21 mouse cellular contexts compared by ENCODE assay signal in genomic region chr2:117668137-117668536, GRCm38 (mm10).
A peak's percentile ranks its signal among the peaks of the same experiment; 100 is the strongest.
DNase-seq lines count a peak whose midpoint lies in the region; ATAC-seq lines count a peak whose summit lies in the region.
"Had no signal": no experiment of that assay in that cellular context is flagged by ENCODE, and none has a peak within 500 bp of the region (broad histone marks: within the 10 kb centered on the region; RNA-seq: fewer than 3 reads in every experiment).

No protein-coding gene starts in this region.

- no peaks in the 10 kb centered on the region for H3K27me3 ChIP-seq in midbrain, embryonic 11.5 days (ENCODE audit: control insufficient read depth, insufficient read depth, low read length)
- no peaks in the 10 kb centered on the region for H3K27me3 ChIP-seq in midbrain, embryonic 14.5 days (ENCODE audit: control insufficient read depth, insufficient read depth, low read length)
- H3K27me3 ChIP-seq: embryonic facial prominence, embryonic 13.5 days; limb, embryonic 15.5 days; liver, embryonic 15.5 days; midbrain, embryonic 12.5 days; neural tube, embryonic 13.5 days had no signal

- H3K4me3 ChIP-seq in midbrain, embryonic 11.5 days (ENCODE audit: low read depth, low read length), result no peak overlapping the region
- H3K4me3 ChIP-seq in midbrain, embryonic 14.5 days (replicated peaks; ENCODE audit: low read depth, low read length), result no peak overlapping the region
- H3K4me3 ChIP-seq: embryonic facial prominence, embryonic 13.5 days; forebrain, embryonic 10.5 days; layer of hippocampus, adult 2 months; limb, embryonic 15.5 days; liver, embryonic 15.5 days; midbrain, embryonic 12.5 days; neural tube, embryonic 13.5 days had no signal

- no peak overlapping the region for H3K9ac ChIP-seq in midbrain, embryonic 11.5 days (ENCODE audit: low read length)
- H3K9ac ChIP-seq in midbrain, embryonic 14.5 days (replicated peaks; ENCODE audit: low read length), result no peak overlapping the region
- H3K9ac ChIP-seq: embryonic facial prominence, embryonic 13.5 days; hindbrain, embryonic 14.5 days; limb, embryonic 15.5 days; liver, embryonic 15.5 days; midbrain, embryonic 12.5 days; neural tube, embryonic 13.5 days had no signal

- H3K4me2 ChIP-seq in midbrain, embryonic 11.5 days, result no peak overlapping the region
- H3K4me2 ChIP-seq in midbrain, embryonic 14.5 days (ENCODE audit: low read length), result no peak overlapping the region
- H3K4me2 ChIP-seq: embryonic facial prominence, embryonic 13.5 days; hindbrain, embryonic 14.5 days; limb, embryonic 15.5 days; liver, embryonic 15.5 days; midbrain, embryonic 12.5 days; neural tube, embryonic 13.5 days had no signal

- peak; percentile 4 for DNase-seq in midbrain, embryonic 11.5 days (ENCODE audit: low spot score, missing footprints)
- no peak for DNase-seq in midbrain, embryonic 14.5 days
- DNase-seq in adipocyte (ENCODE audit: low spot score), result peak; percentile 19
- peak; percentile 41 to 58 for DNase-seq in heart, adult 9 months (ENCODE audit: low spot score in 2 of 2)
- no peak for DNase-seq in spleen, postnatal 4 days (ENCODE audit: low spot score in 2 of 2)
- no peak for DNase-seq in adrenal gland, postnatal 25 days
- DNase-seq in lung, postnatal 25 days (ENCODE audit: low spot score), result no peak
- DNase-seq: cerebellum, postnatal 10 days; kidney, adult 8-10 months; kidney, postnatal 14 days; spleen, adult 18-20 months; thymus, postnatal 4 days had no signal

- H3K9me3 ChIP-seq in midbrain, embryonic 11.5 days (ENCODE audit: control insufficient read depth, low read length), result no peaks in the 10 kb centered on the region
- no peaks in the 10 kb centered on the region for H3K9me3 ChIP-seq in midbrain, embryonic 14.5 days (ENCODE audit: control insufficient read depth, low read length)
- H3K9me3 ChIP-seq: embryonic facial prominence, embryonic 13.5 days; forebrain, embryonic 10.5 days; limb, embryonic 15.5 days; liver, embryonic 15.5 days; midbrain, embryonic 12.5 days; neural tube, embryonic 13.5 days had no signal

- no peaks in the 10 kb centered on the region for H3K36me3 ChIP-seq in midbrain, embryonic 11.5 days (ENCODE audit: control insufficient read depth, insufficient read depth, low read length)
- H3K36me3 ChIP-seq in midbrain, embryonic 14.5 days (ENCODE audit: control insufficient read depth, insufficient read depth, low read length), result no peaks in the 10 kb centered on the region
- H3K36me3 ChIP-seq: embryonic facial prominence, embryonic 13.5 days; forebrain, embryonic 10.5 days; G1E; limb, embryonic 15.5 days; liver, embryonic 15.5 days; midbrain, embryonic 12.5 days; neural tube, embryonic 13.5 days had no signal

- no peak for ATAC-seq in midbrain, embryonic 11.5 days (ENCODE audit: low FRiP score)
- ATAC-seq in midbrain, embryonic 14.5 days (ENCODE audit: low FRiP score, low TSS enrichment), result no peak

- no peak overlapping the region for H3K27ac ChIP-seq in midbrain, embryonic 11.5 days (ENCODE audit: low read depth, low read length)
- no peak overlapping the region for H3K27ac ChIP-seq in midbrain, embryonic 14.5 days (replicated peaks; ENCODE audit: low read depth, low read length)
- H3K27ac ChIP-seq: embryonic facial prominence, embryonic 13.5 days; forebrain, embryonic 10.5 days; hindbrain, embryonic 14.5 days; layer of hippocampus, adult 2 months; limb, embryonic 15.5 days; liver, embryonic 15.5 days; midbrain, embryonic 12.5 days; neural tube, embryonic 13.5 days had no signal

- no peaks in the 10 kb centered on the region for H3K4me1 ChIP-seq in midbrain, embryonic 11.5 days (ENCODE audit: control insufficient read depth, insufficient read depth, low read length)
- no peaks in the 10 kb centered on the region for H3K4me1 ChIP-seq in midbrain, embryonic 14.5 days (ENCODE audit: control insufficient read depth, insufficient read depth, low read length)
- H3K4me1 ChIP-seq: limb, embryonic 15.5 days; liver, embryonic 15.5 days; midbrain, embryonic 12.5 days; neural tube, embryonic 13.5 days had no signal

Comparison
In these comparisons a context has a peak if more than half of its experiments do, and no peak if none do; other contexts are left out.
1. DNase-seq: peak in midbrain, embryonic 11.5 days (single experiment), adipocyte (single experiment) and heart, adult 9 months (2 of 2); none in midbrain, embryonic 14.5 days (single experiment), spleen, postnatal 4 days (0 of 2), adrenal gland, postnatal 25 days (single experiment) and lung, postnatal 25 days (single experiment).